Mouse (Mus musculus) heart, embryonic 12.5 days (tissue): ENCODE results near the gene Gm13889. TPM values are rescaled to one million over a fixed set of nuclear protein-coding genes. Genes with fewer than 3 reads are reported as not detected.
A peak's percentile ranks its signal among the peaks of the same experiment; 100 is the strongest.

Experiments
- ATAC-seq: fragments of 200-750 bp; cut with Nextera tagmentation; 2 replicates; pipeline ENCODE4 v1.8.0; 2017; ENCODE audit warnings: moderate TSS enrichment, moderate library complexity; ENCODE audit not compliant: insufficient number of reproducible peaks, low FRiP score
- H3K27ac ChIP-seq: fragments of 300-500 bp; sonication (generic); 2 replicates; pipeline ENCODE4 v1.5.1; 2016; ENCODE audit warnings: mild to moderate bottlenecking, moderate library complexity; ENCODE audit not compliant: poor library complexity, severe bottlenecking
- H3K27me3 ChIP-seq: fragments of 300-500 bp; sonication (generic); replicated peaks from 2 replicates; pipeline ENCODE4 v1.6.1; 2016; ENCODE audit warnings: mild to moderate bottlenecking, moderate library complexity
- H3K36me3 ChIP-seq: fragments of 300-500 bp; sonication (generic); 2 replicates; pipeline ENCODE4 v1.6.1; 2016; ENCODE audit warnings: mild to moderate bottlenecking, moderate library complexity
- H3K4me1 ChIP-seq: fragments of 300-500 bp; sonication (generic); replicated peaks from 2 replicates; pipeline ENCODE4 v1.6.1; 2016; ENCODE audit warnings: mild to moderate bottlenecking
- H3K4me2 ChIP-seq: fragments of 300-500 bp; sonication (generic); 2 replicates; pipeline ENCODE4 v1.6.1; 2016; ENCODE audit warnings: mild to moderate bottlenecking, moderate library complexity
- H3K4me3 ChIP-seq: fragments of 300-500 bp; sonication (generic); 2 replicates; pipeline ENCODE4 v1.5.1; 2016; ENCODE audit warnings: mild to moderate bottlenecking
- H3K9ac ChIP-seq: fragments of 300-500 bp; sonication (generic); 2 replicates; pipeline ENCODE4 v1.6.1; 2016; ENCODE audit warnings: mild to moderate bottlenecking, moderate library complexity
- H3K9me3 ChIP-seq: fragments of 300-500 bp; sonication (generic); replicated peaks from 2 replicates; pipeline ENCODE4 v1.6.1; 2016; ENCODE audit warnings: mild to moderate bottlenecking, moderate library complexity
- WGBS: fragments of 180-500 bp; shearing (Covaris S2); methylation state at CpG from one replicate; pipeline ENCODE4 v1.1.7; 2016; 5-methylcytosine and 5-hydroxymethylcytosine counted together
- polyA plus RNA-seq: library from polyadenylated mRNA; unstranded; fragments of >200 nt; fragmentation: Nextera tagmentation; extraction: Ambion mirVana; gene quantifications from 2 replicates; pipeline ENCODE4 v1.2.1, GENCODE M21; 2016

Gm13889 gene
- polyA plus RNA-seq, 1 experiment from 2014 or later, result 5.9 TPM

DNA sequence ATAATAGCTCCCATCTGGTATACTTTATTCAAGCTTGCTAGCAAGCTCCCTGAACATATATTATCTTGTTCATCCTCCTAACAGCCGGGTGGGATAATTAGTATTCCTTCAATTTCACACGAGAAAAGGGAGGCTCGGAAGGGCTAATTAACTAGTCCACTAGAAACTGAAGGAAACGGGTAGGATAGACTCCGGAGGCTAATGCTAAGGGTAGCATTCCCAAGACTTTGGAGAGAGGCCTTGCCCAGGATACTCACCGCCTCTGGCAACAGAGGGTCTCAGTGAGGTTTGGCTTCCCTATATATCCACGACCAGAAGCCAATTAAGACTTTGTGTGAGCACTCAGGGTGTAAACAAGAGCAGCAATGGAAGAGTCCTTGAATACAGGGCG, 779 bp upstream of the Gm13889 start:
- no peak overlapping the region for H3K27ac ChIP-seq
- peaks cover 54% of the 10 kb centered on the region for H3K27me3 ChIP-seq
- no peaks in the 10 kb centered on the region for H3K9me3 ChIP-seq
- H3K4me1 ChIP-seq, result peaks cover 19% of the 10 kb centered on the region
- no peak overlapping the region for H3K4me3 ChIP-seq
- H3K9ac ChIP-seq, result no peak overlapping the region
- no peaks in the 10 kb centered on the region for H3K36me3 ChIP-seq
- 60% methylated on average over 8 of the region's 8 CpGs for WGBS
- ATAC-seq, result no peak
- H3K4me2 ChIP-seq, result no peak overlapping the region

DNA sequence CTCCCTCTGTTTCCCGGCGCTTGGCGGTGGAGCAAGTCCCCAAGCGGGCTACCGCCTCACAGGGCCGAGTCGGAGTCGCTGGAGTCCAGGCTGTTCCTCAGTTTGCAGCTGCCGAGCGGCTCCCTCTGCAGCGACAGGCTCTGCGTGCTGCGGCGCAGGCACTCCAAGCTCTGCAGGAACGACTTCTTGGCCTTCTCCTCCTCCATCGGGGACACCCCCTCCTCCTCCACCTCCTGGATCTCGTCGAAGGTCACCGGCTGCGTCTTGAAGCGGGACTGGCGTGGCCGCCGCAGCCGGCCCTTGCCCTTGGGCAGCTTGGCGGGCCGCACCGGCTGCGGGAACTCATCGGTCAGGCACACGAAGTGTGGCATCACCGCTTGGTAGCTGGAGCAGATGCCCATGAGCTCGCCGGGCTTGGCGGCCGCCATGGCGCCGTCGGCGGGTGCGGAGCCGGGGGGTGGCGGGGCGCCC, 635 bp downstream of the Gm13889 start:
- no peaks in the 10 kb centered on the region for H3K9me3 ChIP-seq
- peak overlapping the region; percentile 81 for H3K9ac ChIP-seq
- no peaks in the 10 kb centered on the region for H3K36me3 ChIP-seq
- H3K27ac ChIP-seq, result 0 out of 2 replicates have a peak overlapping the region, but pooled peaks have one; percentile 4
- under 1% methylated on average over 43 of the region's 44 CpGs for WGBS
- peak overlapping the region; percentile 63 for H3K4me3 ChIP-seq
- peak overlapping the region; percentile 89 for H3K4me2 ChIP-seq
- peak; percentile 66 for ATAC-seq
- peaks cover 63% of the 10 kb centered on the region for H3K27me3 ChIP-seq
- H3K4me1 ChIP-seq, result peaks cover 19% of the 10 kb centered on the region

DNA sequence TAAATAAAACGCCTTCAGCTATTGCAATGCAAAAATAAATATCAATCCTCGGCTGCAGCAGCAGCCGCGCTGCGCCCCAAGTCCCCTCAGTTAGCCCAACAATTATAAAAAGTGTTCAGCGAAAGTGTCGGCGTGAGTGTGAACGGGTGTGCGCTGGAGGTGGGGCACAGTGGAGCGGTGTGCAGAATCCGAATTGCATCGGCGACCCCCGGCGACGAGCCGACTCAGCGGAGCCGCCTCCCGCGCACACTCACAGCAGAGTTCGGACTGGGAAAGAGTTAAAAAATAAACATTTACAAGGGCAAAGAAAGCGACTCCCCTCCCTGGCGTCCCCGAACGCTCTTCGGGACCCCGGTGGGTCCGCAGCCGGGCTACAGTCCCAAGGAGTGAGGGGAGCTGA, 1.1 kb downstream of the Gm13889 start:
- Histone ChIP-seq H3K27ac (0 out of 2 replicates have a peak overlapping the region, but pooled peaks have one; percentile 4), H3K4me3 (peak overlapping the region; percentile 63), H3K27me3 (peaks cover 60% of the 10 kb centered on the region), H3K36me3 (no peaks in the 10 kb centered on the region), H3K9me3 (no peaks in the 10 kb centered on the region), H3K9ac (peak overlapping the region; percentile 81), H3K4me1 (peaks cover 19% of the 10 kb centered on the region), H3K4me2 (peak overlapping the region; percentile 89)
- under 1% methylated on average over 31 of the region's 31 CpGs for WGBS
- ATAC-seq, result no peak

DNA sequence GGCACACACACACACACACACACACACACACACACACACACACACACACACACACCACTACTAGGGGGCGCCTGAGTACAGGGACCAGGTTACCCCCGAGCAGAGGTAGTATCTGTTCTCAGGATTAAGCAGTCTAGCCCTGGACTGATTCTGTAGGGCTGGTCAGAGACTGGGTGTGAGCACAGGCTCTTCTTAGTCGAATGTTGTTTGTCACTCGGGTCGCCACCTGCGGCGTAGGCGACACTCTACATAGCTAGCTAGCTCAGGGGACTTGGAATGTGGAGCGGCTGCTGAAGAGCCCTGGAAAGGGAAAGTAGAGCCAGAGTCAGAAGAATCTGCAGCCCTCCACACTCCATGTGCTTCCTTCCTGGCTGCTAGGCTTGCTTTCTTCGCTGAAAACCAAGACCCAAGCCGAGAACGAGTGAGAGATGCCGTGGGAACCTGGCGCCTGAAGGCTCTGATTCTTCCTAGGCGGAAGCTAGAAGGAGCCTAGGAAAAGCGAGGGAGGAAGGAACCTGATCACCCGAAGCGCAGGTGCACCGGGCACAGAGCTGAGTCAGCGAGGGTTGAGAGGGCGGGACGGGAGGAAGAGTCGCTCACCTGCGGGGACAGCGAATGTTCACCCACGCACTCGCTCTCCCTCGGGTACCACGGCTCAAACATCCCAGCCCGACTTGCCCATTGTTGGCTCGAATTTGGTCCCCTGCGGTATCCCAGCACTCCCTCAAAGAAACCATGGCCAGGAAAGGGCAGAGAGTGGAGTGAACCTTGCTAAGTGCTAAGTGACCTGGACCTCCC, 2.0 kb downstream of the Gm13889 start:
- Histone ChIP-seq H3K9ac (peak overlapping the region; percentile 81; the same call in 1 of the 2 replicates), H3K4me1 (peaks cover 19% of the 10 kb centered on the region), H3K4me3 (peak overlapping the region; percentile 63), H3K27me3 (peaks cover 57% of the 10 kb centered on the region), H3K36me3 (no peaks in the 10 kb centered on the region), H3K4me2 (peak overlapping the region; percentile 89), H3K9me3 (no peaks in the 10 kb centered on the region), H3K27ac (no peak overlapping the region)
- ATAC-seq, result no peak
- 2% methylated on average over 32 of the region's 32 CpGs for WGBS

DNA sequence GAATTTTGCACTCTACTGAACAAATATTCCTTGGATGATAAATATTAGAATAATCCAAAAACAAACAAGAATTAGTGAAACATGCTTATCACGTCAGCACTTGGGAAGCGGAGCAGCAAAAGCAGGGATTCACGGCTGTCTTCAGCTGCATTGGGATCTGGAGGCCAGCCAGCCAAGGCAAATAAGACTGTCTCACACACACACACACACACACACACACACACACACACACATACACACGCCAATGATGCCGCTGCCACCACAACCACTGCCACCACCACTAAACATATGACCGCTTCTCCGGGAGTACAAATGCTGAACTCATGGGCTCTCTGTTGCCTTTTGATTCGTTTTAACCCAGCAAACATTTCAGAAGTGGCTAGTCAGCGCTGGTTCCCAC, 3.3 kb downstream of the Gm13889 start:
- Histone ChIP-seq H3K4me3 (no peak overlapping the region), H3K27me3 (peaks cover 57% of the 10 kb centered on the region), H3K36me3 (no peaks in the 10 kb centered on the region), H3K9ac (no peak overlapping the region), H3K27ac (no peak overlapping the region), H3K9me3 (peaks cover 5% of the 10 kb centered on the region), H3K4me1 (peaks cover 19% of the 10 kb centered on the region), H3K4me2 (no peak overlapping the region)
- no peak for ATAC-seq
- 83% methylated on average over 9 of the region's 9 CpGs for WGBS

DNA sequence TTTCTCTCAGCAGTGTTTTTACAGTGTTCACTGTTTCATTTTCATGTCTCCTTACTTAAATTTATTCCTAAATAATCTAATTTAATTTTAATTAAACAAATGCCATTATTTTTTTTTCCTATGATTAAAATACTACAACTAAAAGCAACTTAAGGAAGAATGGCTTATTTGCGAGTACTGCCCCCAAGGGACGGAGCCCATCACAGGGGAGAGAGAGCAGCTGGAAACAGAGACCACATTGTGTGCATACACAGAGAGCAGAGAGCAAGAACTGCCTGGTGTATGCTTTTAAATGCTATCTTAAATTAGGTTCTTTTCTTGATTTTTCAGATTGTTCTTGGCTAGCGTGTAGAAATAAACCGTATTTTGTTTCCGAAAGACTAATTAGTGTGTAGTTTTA, 10.0 kb downstream of the Gm13889 start:
- peaks cover 20% of the 10 kb centered on the region for H3K9me3 ChIP-seq
- no peaks in the 10 kb centered on the region for H3K36me3 ChIP-seq
- H3K4me1 ChIP-seq, result peaks cover 5% of the 10 kb centered on the region
- H3K4me2 ChIP-seq, result no peak overlapping the region
- no peak overlapping the region for H3K4me3 ChIP-seq
- H3K27ac ChIP-seq, result no peak overlapping the region
- no peak for ATAC-seq
- 52% methylated on average over 5 of the region's 5 CpGs for WGBS
- no peak overlapping the region for H3K9ac ChIP-seq
- peaks cover 15% of the 10 kb centered on the region; the same call in 1 of the 2 replicates for H3K27me3 ChIP-seq

DNA sequence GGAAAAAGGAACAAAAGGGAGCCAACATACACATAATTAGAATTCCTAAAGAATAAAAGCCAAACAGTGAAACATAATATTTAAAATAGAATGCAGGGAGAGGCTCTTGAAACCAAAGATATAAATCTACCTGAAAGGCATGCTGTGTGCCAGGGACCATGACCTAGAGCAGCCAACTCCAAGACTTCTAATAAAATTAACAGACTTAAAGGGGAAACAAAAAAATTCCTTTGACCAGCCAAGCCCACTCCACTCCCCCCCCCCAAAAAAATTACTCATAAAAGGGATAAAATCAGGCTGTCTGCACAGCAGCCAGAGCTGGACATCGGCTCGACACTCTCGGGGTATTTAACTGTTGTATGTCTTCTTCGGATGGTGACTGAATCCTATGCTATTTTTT, 12.1 kb downstream of the Gm13889 start:
- H3K27me3 ChIP-seq, result peaks cover 10% of the 10 kb centered on the region; the same call in 1 of the 2 replicates
- no peak overlapping the region for H3K4me3 ChIP-seq
- peaks cover 20% of the 10 kb centered on the region for H3K9me3 ChIP-seq
- H3K36me3 ChIP-seq, result no peaks in the 10 kb centered on the region
- ATAC-seq, result no peak
- peaks cover 19% of the 10 kb centered on the region for H3K4me1 ChIP-seq
- H3K27ac ChIP-seq, result no peak overlapping the region
- H3K9ac ChIP-seq, result no peak overlapping the region
- H3K4me2 ChIP-seq, result no peak overlapping the region
- 90% methylated on average over 4 of the region's 4 CpGs for WGBS

DNA sequence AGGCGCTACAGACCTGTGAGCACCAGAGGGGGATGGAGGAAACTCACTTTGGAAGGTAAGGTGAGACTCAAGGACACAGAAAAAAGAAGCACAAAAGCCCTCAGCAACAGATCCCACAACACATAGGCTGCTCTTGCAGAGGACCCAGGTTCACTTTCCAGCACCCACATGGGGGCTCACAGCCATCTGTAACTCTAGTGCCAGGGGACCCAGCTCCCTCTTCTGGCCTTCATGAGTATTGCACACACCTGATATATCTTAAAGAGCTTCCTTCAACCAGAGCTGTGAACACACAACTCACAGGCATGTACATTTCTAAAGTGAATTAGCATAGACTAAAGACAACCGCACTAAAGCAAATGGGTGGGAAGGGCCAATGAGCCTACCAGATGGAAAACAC, 12.9 kb downstream of the Gm13889 start:
- Histone ChIP-seq H3K9ac (no peak overlapping the region), H3K36me3 (no peaks in the 10 kb centered on the region), H3K4me2 (no peak overlapping the region), H3K4me1 (peaks cover 19% of the 10 kb centered on the region), H3K4me3 (no peak overlapping the region), H3K27ac (no peak overlapping the region), H3K27me3 (peaks cover 14% of the 10 kb centered on the region), H3K9me3 (peaks cover 18% of the 10 kb centered on the region)
- 82% methylated on average over 2 of the region's 2 CpGs for WGBS
- ATAC-seq, result no peak

DNA sequence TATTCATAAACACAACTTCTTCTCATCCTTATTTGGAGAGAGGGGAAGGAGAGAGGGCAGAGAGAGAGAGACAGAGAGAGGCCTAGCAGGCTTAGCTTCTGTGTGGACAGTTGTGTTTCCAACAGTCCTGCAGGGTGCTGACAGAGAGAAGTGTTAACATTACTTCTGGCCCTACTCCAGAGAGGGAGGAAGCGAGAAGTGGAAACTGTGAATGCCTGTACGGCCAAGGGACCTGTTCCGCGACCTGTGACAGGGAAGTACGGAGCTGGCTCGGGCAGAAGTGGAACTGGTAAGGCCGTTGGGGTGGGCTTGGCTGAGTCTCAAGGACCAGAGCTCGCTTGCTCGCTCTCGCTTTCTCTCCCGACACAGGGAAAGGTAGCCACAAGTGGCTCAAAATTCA, 15.3 kb downstream of the Gm13889 start:
- WGBS, result 32% methylated on average over 11 of the region's 11 CpGs
- Histone ChIP-seq H3K27ac (peak overlapping the region; percentile 6; the same call in 1 of the 2 replicates), H3K4me1 (peaks cover 29% of the 10 kb centered on the region), H3K4me3 (no peak overlapping the region), H3K27me3 (peaks cover 25% of the 10 kb centered on the region), H3K9ac (no peak overlapping the region), H3K9me3 (peaks cover 13% of the 10 kb centered on the region), H3K36me3 (no peaks in the 10 kb centered on the region), H3K4me2 (peak overlapping the region; percentile 45)
- peak; percentile 71 for ATAC-seq

DNA sequence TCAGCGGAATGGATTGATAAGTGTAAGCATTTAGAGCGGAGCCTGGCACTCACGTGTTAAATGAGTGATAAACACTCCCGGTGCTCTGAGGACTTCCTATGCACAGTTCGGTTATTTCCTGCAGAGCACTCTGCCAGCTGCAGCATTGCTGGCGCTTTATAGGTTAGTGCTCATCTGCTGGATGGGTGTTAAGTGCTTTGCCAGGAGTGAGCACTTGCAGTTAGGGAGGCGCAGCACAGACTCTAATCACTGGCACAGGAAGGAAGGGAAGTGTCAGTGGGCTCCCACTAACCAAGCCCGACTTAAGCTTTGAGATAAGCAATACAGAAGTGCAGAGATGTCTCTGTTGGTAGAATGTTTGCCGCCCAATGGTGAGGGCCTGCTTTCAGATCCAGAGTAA, 18.5 kb downstream of the Gm13889 start:
- 25% methylated on average over 9 of the region's 9 CpGs for WGBS
- peaks cover 6% of the 10 kb centered on the region for H3K9me3 ChIP-seq
- H3K27ac ChIP-seq, result no peak overlapping the region; the same call in 1 of the 2 replicates
- H3K36me3 ChIP-seq, result no peaks in the 10 kb centered on the region
- no peak overlapping the region for H3K9ac ChIP-seq
- no peak for ATAC-seq
- H3K4me2 ChIP-seq, result peak overlapping the region; percentile 11; the same call in 1 of the 2 replicates
- H3K4me1 ChIP-seq, result peaks cover 29% of the 10 kb centered on the region
- H3K27me3 ChIP-seq, result peaks cover 45% of the 10 kb centered on the region
- H3K4me3 ChIP-seq, result no peak overlapping the region

DNA sequence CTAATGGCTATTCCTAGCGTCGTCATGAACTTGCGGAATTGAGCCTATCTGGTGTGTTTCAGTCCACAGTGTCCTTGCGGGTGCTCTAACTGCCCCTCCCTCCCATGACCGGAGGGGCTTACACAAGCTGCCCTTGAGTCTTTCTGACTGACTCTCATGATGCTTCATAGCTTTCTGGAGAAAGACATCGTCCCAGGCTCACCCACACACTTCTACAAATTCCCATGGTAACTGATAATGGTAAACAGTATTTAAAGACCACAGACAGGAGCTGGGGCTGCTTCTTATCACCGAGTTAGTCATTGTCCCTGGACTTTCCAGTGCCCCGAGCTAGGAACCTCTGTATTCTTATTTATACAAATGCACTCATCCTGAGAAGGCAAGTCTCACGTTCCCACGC, 28.1 kb downstream of the Gm13889 start:
- H3K4me1 ChIP-seq, result 0 out of 2 replicates have a peak, but pooled peaks cover 9% of the 10 kb centered on the region
- no peak overlapping the region for H3K27ac ChIP-seq
- 52% methylated on average over 10 of the region's 10 CpGs for WGBS
- no peak overlapping the region for H3K4me3 ChIP-seq
- ATAC-seq, result no peak
- no peak overlapping the region for H3K9ac ChIP-seq
- no peaks in the 10 kb centered on the region for H3K36me3 ChIP-seq
- H3K4me2 ChIP-seq, result no peak overlapping the region
- no peaks in the 10 kb centered on the region for H3K9me3 ChIP-seq
- H3K27me3 ChIP-seq, result peaks cover 39% of the 10 kb centered on the region
